Mouse (Mus musculus) erythroid progenitor cell, adult 5-6 weeks (primary cell): Measurements from ENCODE around the gene Arglu1. TPM values are rescaled to one million over a fixed set of nuclear protein-coding genes. Genes with fewer than 3 reads are reported as not detected.
A peak's percentile ranks its signal among the peaks of the same experiment; 100 is the strongest.

Experiments used
- ATAC-seq: replicated peaks from 2 replicates; pipeline ENCODE4 v1.8.0; 2016; ENCODE audit warnings: moderate number of reproducible peaks, mild to moderate bottlenecking, moderate TSS enrichment, inconsistent platforms; ENCODE audit not compliant: poor library complexity, low FRiP score, severe bottlenecking
- total RNA-seq, 2 experiments: library from RNA; stranded (forward) in 1 of 2; stranded (reverse) in 1 of 2; fragments of 150-400 nt in 1 of 2; fragments of 186-747, 209-891 nt in 1 of 2; gene quantifications; 2 replicates each; pipeline versions ENCODE4 v1.2.3 to v1.2.4; 2015 to 2017; ENCODE audit warnings: low replicate concordance in 2 of 2

Arglu1 gene
- 60.4 and 61.3 TPM in 2 replicates for total RNA-seq (2015; ENCODE audit: low replicate concordance)
- 81.1 and 100 TPM in 2 replicates for total RNA-seq (2017; ENCODE audit: low replicate concordance)

GRCm38 (mm10) chr8:8690146-8691092 lies at the start of gene Arglu1:
TSS of gene Arglu1 (minus strand) at chr8:8690521.
- ATAC-seq = peak; percentile 96

DNA sequence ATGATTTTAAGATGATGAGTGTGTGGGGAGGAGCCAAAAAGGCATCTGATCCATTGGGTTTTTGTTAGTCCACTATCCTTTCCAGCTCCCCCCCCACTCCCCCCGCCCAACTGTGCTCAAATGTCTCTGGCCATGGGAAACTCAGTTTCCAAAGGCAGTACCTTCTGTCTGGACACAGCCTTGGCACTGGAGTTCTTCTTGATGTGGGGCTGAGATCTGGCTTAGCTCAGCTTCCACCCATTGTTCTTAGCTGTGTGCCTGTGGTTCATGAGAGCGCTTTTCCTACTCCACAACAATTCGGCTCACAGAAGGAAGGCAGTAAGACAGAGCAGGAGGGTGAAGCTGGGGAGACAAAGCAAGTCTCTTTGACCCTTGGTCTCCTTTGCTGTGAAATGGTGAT lies 47.0 kb upstream of the Arglu1 start:
- ATAC-seq = no peak

GRCm38 (mm10) chr8:8736826-8737225 lies 46.5 kb upstream of the Arglu1 start:
- no peak for ATAC-seq

- ATAC-seq = no peak
Measured at GRCm38 (mm10) chr8:8733804-8734203, 43.5 kb upstream of the Arglu1 start.

DNA sequence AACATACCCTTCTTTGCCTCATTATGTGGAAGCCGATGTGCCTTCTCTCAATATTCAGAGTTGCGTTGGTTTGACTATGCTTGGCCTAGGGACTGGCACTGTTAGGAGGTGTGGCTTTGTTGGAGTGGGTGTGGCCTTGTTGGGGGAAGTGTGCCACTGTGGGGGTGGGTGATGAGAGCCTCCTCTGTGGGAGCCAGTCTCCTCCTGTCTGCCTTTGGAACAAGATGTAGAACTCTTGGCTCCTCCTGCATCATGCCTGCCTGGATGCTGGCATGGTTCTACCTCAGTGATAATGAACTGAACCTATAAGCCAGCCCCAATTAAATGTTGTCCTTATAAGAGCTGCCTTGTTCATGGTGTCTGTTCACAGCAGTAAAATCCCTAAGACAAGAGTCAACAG lies 38.3 kb upstream of the Arglu1 start:
- no peak for ATAC-seq

DNA sequence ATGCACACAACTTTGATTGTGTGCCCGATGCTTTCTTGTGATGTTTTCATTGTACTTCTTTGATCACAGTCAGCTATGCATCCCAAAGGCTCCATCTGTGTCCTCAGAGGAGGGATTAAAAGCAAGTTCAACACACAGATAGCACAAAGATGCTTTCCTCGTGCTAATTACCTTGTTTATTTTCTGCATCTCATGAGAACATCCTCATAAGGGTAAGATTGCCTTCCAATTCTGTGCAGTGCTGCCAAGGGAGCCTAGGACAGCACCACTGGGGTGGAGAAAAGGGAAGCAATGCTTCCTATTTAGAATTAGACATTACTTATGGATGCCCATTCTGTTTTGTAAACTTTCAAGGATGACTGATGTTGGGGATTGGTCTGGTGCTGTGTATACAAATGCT lies 36.2 kb upstream of the Arglu1 start:
- ATAC-seq = no peak

DNA sequence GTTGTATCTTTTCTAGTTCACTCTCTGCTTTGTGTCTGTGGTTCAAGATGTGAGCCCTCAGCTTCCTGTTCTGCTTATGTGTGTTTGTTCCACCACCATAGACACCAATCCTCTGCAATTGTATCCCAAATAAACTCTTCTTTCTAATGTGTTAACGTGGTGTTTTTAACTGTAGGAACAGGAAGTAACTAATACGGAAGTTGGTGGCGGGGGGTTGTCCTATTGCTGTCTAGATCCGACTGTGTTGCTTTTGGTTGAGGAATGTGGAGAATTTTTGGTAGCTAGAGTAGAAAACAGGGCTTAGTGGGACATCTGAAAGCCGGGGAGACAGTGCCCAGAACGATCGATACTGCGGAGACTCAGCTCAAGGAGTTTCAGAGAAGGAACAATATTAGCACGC lies 14.5 kb upstream of the Arglu1 start:
- no peak for ATAC-seq

GRCm38 (mm10) chr8:8703668-8704067 lies 13.3 kb upstream of the Arglu1 start:
- ATAC-seq = no peak

DNA sequence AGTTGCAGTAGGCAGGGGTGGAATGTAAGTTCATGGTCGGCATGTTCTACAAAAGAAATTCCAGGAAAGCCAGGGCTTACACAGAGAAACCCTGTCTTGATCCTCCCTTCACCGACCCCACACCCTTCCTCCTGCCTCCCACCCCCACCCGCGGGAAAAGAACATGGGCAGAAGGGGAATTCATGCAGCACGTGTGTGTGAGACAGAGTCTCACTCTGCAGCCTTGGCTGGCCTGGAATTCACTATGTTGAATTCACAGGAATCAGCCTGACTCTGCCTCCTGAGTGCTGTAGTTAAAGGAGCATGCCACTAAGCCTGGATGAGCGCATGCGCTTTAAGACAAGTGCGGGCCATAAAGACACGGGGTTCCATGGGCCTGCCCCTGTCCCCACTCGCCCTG lies 10.5 kb upstream of the Arglu1 start:
- ATAC-seq = no peak

GRCm38 (mm10) chr8:8700229-8700628 lies 9.9 kb upstream of the Arglu1 start:
- no peak for ATAC-seq

- 0 out of 2 replicates have a peak, but pooled peaks have one; percentile 20 for ATAC-seq
Measured at GRCm38 (mm10) chr8:8689454-8690145, 721 bp downstream of the Arglu1 start.

GRCm38 (mm10) chr8:8688823-8689453 lies 1.4 kb downstream of the Arglu1 start:
- ATAC-seq = no peak

DNA sequence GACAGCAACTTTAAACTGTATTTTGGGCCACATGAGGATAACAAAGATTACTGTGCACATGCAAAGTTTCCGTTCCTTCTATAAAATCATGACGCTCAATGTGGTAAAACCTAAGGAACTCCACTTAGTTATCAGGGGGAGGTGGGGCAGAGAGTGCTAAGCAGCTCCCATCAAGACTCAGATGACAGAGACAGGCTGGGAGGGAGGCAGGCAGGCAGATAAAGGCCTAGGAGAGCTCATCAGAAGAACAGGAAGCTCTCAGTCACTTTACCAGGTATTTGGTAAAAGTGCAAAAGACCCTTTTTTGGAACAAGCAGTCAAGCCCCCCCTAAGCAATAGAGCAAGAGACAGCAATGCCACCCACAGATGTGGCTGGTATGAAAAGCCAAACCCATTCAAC lies 4.8 kb downstream of the Arglu1 start:
- ATAC-seq = no peak

DNA sequence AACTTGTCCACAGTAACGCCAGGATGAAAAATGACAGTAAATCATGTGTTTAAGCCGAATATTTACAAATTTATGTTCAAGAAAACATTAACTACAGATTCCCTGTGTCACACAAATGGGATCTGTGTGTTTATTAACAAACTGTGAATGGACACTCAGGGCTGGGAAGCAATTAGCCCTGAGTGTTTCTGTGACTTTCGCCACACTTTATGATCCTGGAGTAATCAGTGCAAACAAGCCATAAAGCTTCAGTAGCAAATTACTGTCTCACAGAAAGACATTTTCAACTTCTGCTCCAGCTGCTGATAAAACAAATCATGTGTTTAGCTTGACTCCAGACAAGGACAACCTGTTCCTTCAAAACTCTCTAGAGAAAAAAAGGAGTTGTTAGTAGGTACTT lies 7.6 kb downstream of the Arglu1 start:
- no peak for ATAC-seq

GRCm38 (mm10) chr8:8678236-8678635 lies 12.1 kb downstream of the Arglu1 start:
- no peak for ATAC-seq

DNA sequence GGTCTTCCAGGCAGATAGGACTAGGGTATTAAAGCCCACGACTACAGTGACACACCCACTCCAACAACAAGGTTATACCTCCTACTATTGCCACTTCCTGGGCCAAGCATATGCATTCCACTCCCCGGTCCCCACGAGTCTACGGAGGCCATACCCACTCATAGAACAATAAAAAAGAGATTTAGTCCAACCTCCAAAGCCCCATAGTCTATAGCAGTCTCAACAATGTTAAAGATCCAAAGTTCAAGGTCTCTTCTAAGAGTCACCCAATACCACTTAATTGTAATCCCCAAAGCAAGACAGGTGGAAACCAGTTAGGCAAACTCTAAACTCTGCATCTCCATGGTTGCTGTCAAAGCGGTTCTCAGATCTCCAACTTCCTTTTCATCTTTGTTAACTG lies 15.5 kb downstream of the Arglu1 start:
- no peak for ATAC-seq

GRCm38 (mm10) chr8:8661759-8662138 lies 28.6 kb downstream of the Arglu1 start:
- ATAC-seq = peak; percentile 49; the same call in 1 of the 2 replicates

DNA sequence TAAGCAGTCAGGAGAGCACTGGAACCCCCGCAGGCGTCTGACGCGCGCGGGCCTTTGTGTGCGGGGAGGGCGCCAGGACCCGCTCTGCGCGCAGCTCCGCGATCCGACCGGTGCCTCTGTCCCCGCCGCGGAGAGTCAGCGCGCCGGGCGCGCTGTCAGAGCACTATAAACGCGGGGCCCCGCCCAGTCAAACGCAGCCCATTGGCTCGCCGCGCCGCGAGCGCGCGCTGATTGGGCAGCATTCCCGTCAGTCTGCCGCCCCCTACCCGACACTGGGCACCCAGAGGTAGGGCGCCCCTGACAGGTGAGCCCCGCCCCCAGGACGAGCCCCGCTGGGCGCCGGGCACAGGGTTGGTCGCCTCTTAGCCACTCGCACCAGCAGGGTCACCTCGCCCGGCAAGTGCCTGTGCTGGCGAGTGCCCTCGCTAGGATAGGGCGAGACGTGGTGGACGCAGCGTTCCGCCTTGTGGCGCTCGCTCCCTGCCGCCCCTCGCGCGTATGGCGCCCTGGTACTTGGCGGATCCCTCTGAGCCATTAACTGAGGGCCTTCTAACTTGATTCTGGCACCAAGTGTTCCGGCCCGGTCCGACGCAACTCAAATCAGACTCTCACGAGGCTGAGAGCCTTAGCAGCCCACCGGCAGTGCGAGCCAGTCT lies 29.1 kb downstream of the Arglu1 start, which contains the start of gene Efnb2:
Efnb2 (minus strand) TSS at position 140 of the 656 bp plus-strand sequence.
- peak; percentile 49 for ATAC-seq

- no peak for ATAC-seq
Measured at GRCm38 (mm10) chr8:8660307-8661098, 29.8 kb downstream of the Arglu1 start.
